Mouse (Mus musculus) heart, adult 8-10 months (tissue): Measurements from ENCODE around the gene Gm20388. TPM values are rescaled to one million over a fixed set of nuclear protein-coding genes. Genes with fewer than 3 reads are reported as not detected.

Experiments used
- DNase-seq: peaks from one replicate; pipeline ENCODE4 v3.0.0; 2022; ENCODE audit warnings: low spot score
- total RNA-seq, 4 experiments: library from RNA; stranded (reverse); gene quantifications; 2 replicates each; pipeline ENCODE4 v1.2.4; 2022

Gene Gm20388
- total RNA-seq, 4 experiments from 2014 or later, result 4.2 to 6.7 TPM; not detected in 2

- DNase-seq, result peak; percentile 38
Observed at GRCm38 (mm10) chr8:123832757-123833156, 3922.1 kb downstream of the Gm20388 start.

DNA sequence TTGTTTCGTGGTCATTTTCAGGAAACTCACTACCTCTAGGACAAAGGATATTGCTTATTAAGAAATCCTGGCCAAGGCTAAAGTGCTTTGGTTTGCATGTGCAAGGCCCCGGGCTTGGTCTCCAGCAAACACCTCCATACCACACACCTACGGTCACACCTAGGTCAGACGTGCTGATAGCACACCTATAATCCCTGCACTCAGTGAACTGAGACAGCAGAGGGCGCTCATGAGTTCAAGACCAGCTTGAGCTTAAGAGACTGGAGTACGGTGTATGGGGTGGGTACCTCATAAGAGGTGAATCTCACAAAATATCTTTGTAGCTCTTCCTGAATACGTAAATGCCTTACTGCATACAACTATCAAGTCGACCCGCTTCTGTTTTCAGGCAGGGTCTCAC lies 3924.8 kb downstream of the Gm20388 start:
- peak; percentile 13 for DNase-seq

GRCm38 (mm10) chr8:123836354-123836753 lies 3925.7 kb downstream of the Gm20388 start:
- DNase-seq, result no peak

DNA sequence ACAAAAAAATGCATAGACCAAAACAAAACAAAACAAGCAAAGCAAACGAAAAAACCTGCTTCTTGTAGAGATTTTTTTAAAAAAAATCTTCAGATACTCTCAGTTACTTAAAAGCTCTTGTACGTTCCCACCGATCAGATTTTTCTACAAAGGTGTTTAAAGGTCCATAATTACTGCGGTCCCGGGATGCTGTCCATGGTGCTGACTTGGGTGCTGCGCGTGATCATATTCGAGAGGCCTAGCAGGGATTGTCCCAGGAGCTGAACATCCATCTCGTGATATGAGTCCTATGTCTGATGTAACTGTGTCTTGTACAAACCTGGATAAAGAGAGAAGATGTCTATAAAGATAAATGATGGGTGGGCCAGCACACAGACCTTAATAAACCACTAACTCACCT lies 3927.9 kb downstream of the Gm20388 start:
- no peak for DNase-seq

DNA sequence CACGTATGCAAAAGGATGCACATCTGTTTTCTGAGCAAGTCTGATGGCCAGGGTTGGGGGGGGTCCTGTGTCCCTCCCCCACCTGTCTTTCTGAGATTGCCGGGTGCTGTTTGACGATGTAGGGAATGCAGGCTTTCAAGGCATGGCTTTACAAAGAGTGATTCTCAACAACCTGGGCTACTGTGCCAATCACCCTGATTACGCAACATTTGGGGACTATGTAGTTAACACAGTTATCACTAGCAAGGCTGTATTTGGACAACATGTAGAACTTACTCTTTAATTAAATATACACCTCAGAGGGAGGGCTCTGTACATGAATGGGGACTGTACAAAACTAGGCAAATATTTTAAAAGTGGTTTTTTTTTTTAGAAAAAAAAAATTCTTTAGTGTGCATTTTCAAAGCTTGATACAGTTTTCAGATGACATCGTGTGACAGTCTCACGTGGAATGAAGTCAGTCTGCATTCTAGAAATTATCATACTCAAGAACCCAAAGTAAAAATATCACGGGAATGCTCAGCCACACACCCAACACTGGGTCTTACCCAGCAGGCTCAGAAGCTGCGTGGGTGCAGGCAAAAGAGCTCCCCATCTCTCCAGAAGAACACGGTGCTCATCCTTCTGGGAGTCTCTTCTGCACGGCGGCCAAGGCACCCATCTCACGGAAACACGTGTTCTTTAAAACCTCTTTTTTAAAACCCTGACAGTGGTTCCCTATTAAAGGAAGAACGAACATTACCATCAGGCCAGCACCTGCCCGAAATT lies 3930.1 kb downstream of the Gm20388 start:
- no peak for DNase-seq

GRCm38 (mm10) chr8:123842086-123842485 lies 3931.4 kb downstream of the Gm20388 start:
- DNase-seq, result no peak

GRCm38 (mm10) chr8:123844341-123844740 lies 3933.7 kb downstream of the Gm20388 start:
- no peak for DNase-seq

DNA sequence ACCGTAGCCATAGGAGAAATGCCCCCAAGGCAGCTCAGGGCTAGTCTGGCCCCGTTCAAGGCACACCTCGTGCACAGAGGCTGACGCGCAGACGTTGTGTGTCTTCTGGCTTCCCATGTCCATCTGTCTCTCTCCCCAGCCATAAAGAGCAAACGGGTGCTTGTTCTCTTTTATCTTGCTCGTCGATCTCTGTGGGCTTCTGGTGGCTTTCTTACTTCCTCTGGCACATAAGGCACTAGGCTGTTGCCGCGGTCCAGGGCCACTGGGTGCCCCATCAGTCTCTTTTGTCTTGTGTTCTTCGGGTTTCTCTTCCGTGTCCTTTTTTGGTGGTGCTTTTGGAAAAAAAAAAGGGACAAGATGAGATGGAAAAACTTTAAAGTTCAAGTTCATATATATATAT lies 3934.5 kb downstream of the Gm20388 start:
- DNase-seq, result no peak

DNA sequence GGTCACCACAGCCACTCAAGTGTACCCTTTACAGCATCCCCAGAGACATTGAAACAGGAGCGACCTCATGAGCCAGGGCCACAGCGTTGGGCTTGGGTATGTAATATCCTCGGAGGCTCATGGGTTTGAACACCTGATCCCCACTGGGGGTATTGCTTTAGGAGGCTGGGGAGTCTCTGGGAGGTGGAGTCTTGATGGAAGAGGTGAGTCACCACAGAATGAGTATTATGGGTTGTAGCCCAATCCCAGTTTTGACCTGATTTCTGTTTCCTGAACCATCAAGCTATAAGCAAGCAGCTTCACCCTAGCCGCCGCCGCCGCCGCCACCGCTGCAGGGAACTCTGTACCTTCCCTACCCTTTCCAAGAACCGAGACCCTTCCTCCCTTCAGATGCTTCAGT lies 3935.3 kb downstream of the Gm20388 start:
- no peak for DNase-seq

- DNase-seq, result no peak
Observed at GRCm38 (mm10) chr8:123846509-123846908, 3935.9 kb downstream of the Gm20388 start.

DNA sequence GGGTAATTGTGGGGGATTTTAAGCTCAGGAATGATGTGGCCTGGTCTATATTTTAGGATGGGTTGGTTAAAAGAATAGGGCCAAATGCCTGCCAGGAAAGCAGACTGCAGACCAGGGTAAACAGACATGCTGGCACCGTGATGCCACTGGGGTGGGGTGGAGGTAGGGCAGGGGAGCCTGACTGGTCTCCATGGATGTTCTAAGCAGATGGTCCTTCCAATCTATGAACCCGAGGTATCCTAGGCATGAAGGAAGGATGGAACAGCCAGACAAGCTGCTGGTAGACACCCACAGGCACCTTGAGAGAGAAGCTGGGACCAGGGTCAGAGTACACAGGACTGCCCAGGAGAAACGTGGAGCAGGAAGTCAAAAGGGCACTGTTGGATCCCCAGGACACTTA lies 3936.9 kb downstream of the Gm20388 start:
- DNase-seq, result no peak

DNA sequence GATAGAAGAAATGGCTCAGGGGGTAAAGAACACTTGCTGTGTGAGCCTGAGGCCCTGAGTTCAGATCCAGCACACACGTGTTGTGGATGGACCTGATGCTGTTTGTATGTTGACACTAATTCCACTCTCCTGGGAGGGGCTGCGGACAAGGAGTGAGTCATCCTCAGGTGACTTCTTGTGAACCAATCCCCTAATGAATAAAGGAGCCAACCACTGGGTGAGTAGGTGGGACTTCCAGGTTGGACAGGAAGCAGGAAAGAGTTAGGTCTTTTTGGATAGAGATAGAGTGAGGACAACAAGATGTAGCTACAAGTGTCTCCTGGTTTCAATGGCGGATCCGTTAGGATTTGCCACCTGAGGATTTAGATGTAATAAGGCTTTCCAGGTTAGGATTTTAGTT lies 3938.7 kb downstream of the Gm20388 start:
- DNase-seq, result no peak

GRCm38 (mm10) chr8:123851590-123851989 lies 3940.9 kb downstream of the Gm20388 start:
- DNase-seq, result no peak

DNA sequence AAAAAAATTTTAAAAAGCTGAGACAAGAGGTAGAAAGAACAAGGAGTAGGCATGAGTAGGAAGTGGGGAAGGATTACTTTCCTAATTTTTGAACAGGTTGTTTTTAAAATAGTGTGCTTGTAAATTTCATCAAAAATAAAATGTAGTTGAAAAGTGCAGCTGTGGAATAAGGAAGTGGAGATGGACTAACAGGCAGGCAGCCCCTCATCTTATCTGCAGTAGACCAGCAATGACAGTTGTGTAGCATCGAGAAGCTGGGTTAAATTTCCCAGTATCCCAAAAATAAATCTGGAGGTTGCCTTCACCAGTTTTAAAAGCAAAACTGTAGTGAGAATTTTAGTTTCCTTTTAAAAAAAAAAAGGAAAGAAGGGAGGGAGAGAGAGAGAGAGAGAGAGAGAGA lies 3943.6 kb downstream of the Gm20388 start:
- DNase-seq, result no peak

GRCm38 (mm10) chr8:123854733-123855475 lies 3944.3 kb downstream of the Gm20388 start:
- DNase-seq, result no peak

GRCm38 (mm10) chr8:123857361-123857760 lies 3946.7 kb downstream of the Gm20388 start:
- DNase-seq, result no peak

DNA sequence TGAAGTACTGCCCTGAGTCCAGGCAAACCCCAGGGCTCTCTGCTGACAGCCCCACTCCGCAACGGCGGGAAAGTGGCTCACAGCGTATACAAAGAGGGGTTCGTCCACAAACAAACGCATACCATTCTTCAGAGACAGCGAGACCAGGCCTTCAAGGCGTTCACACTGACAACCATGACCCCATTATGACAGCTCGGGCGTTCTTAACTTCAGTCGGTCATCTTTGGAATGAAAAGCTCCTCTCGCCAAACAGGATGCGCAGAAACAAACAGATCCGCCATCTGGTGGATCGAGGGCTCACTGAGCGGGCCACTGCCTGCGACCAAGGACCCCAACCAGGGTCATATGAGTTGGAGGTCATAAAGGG lies 3947.9 kb downstream of the Gm20388 start:
- no peak for DNase-seq

DNA sequence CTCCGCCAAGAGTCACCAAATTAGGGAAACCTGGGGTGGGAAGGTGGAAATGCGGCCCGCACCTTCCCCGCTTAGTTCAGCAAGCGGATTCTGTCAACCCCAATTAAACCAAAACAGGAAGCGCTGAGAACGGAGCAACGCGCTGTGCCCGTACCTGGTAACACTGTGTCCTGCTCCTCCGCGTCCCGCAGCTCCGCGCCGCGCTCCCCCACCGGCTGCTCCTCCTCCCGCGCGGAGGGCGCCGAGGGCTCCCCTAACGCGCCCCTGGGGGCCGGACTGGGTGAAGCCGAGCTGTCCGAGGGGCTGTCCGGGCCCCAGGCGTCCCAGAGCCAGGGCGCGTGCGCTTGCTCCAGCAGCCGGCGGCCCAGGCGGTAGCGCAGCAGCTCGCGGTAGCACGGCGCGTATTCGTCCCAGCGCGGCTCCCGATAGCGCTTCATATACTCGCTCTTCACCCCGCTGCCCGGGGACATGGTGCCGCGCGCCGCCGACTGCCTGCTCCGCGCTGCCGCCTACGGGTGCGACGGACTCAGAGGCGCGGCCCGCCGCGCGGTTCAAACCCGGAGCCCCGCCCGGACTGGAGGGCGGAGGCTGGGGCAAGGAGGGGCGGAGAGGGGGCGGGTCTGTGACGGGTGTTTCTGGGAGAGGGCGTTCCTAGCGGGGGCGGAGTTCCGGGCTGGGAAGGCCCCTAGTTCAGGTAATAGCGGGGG lies 3948.5 kb downstream of the Gm20388 start:
- DNase-seq, result peak; percentile 86

GRCm38 (mm10) chr8:123859648-123860259 lies 3949.1 kb downstream of the Gm20388 start, which contains the start of gene Ccsap:
Gene Ccsap (minus strand): TSS chr8:123860209.
- no peak for DNase-seq

DNA sequence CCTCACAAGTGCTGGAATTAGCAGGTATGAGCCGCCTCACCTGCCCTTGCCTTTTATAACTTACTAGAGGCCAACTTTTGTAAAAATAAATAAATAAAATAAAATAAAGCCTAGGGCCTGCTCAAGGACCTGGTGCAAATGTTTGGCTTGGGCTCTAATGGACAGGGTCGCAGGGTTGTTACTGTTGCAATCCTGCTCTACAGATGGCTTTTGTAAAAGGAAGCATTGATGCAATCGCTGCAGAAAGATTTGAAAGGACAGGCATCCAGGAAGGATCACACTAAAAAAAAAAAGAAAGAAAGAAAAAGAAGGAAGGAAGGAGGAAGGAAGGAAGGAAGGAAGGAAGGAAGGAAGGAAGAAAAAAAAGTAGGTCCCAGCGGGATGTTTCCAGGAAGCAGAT lies 3949.7 kb downstream of the Gm20388 start:
- no peak for DNase-seq

DNA sequence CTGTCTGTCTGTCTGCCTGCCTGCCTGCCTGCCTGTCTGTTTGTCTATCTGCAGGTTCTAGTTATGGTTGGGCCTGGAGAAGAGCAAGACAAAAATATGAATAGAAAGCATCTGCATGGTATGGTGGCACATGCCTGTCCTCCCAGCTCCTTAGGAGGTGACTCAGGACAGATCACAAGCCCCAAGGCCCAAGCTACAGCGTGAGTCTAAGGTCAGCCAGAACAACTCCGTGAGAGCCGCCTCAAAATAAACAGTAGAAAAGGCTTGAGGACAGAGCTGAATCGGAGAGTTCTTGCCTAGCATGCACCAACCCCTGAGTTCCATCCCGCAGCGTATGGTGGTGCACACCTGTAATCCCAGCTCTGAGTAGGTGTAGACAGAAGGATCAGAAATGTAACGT lies 3955.1 kb downstream of the Gm20388 start:
- no peak for DNase-seq

DNA sequence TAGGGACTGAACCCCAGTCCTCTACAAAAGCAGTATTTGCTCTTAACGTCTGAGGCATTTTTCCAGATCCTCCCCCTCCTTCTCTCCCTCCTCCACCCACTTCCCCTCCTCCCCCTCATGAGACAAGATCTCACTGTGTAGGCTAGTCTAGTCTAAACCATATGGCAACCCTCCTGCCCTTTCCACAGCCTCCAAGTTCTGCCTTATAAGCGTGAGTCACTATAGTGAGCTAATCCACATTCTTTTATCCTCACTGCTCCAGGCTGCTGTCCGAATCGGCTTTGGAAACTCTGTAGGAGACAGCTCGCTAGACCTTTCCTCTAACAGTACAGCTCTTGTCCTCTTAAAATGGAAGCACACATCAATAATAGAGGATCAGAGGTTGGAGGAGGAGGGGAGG lies 3956.3 kb downstream of the Gm20388 start:
- DNase-seq, result no peak
